ENCODE assay signal across 8 mouse cellular contexts in genomic region chr4:151860441-151861331, GRCm38 (mm10). TPM values are rescaled to one million over a fixed set of nuclear protein-coding genes. Genes with fewer than 3 reads are reported as not detected.
DNase-seq lines count a peak whose midpoint lies in the region; ATAC-seq and TF ChIP-seq lines count a peak whose summit lies in the region.

No protein-coding gene starts in this region.

- H3K27ac ChIP-seq in brown adipose tissue, adult 24 weeks (replicated peaks; ENCODE audit: low read depth, low read length), result no peak overlapping the region
- peak overlapping the region; percentile 84; the same call in 1 of the 2 replicates for H3K27ac ChIP-seq in forebrain, embryonic 15.5 days (replicated peaks)
- peak overlapping the region; percentile 79 for H3K27ac ChIP-seq in hindbrain, embryonic 12.5 days
- H3K27ac ChIP-seq in limb, embryonic 12.5 days, result peak overlapping the region; percentile 66
- peak overlapping the region; percentile 87 for H3K27ac ChIP-seq in midbrain, embryonic 15.5 days
- peak overlapping the region; percentile 79 for H3K27ac ChIP-seq in stomach, postnatal 0 days (replicated peaks)

- H3K9ac ChIP-seq in forebrain, embryonic 15.5 days (replicated peaks), result peak overlapping the region; percentile 70
- peak overlapping the region; percentile 89 for H3K9ac ChIP-seq in hindbrain, embryonic 12.5 days
- H3K9ac ChIP-seq in limb, embryonic 12.5 days (replicated peaks), result peak overlapping the region; percentile 82
- peak overlapping the region; percentile 75 for H3K9ac ChIP-seq in midbrain, embryonic 15.5 days
- peak overlapping the region; percentile 85 for H3K9ac ChIP-seq in stomach, postnatal 0 days (ENCODE audit: low read length)

- peak; percentile 33; the same call in 1 of the 2 replicates for TF ChIP-seq CTCF in stomach, postnatal 0 days (IDR thresholded peaks at IDR 0.05; ENCODE audit: low read depth)

- WGBS in forebrain, embryonic 15.5 days, result 3% methylated on average over 48 of the region's 63 CpGs
- WGBS in hindbrain, embryonic 12.5 days, result 2% methylated on average over 46 of the region's 63 CpGs
- 2% methylated on average over 48 of the region's 63 CpGs for WGBS in limb, embryonic 12.5 days
- WGBS in midbrain, embryonic 15.5 days, result 2% methylated on average over 35 of the region's 63 CpGs
- 2% methylated on average over 37 of the region's 63 CpGs for WGBS in stomach, postnatal 0 days

- no peaks in the 10 kb centered on the region for H3K9me3 ChIP-seq in forebrain, embryonic 15.5 days
- no peaks in the 10 kb centered on the region for H3K9me3 ChIP-seq in hindbrain, embryonic 12.5 days (replicated peaks)
- H3K9me3 ChIP-seq in limb, embryonic 12.5 days, result no peaks in the 10 kb centered on the region
- H3K9me3 ChIP-seq in midbrain, embryonic 15.5 days, result no peaks in the 10 kb centered on the region
- H3K9me3 ChIP-seq in stomach, postnatal 0 days (ENCODE audit: control insufficient read depth, low read length), result no peaks in the 10 kb centered on the region

- no peaks in the 10 kb centered on the region for H3K27me3 ChIP-seq in forebrain, embryonic 15.5 days
- peaks cover 2% of the 10 kb centered on the region; the same call in 1 of the 2 replicates for H3K27me3 ChIP-seq in hindbrain, embryonic 12.5 days
- H3K27me3 ChIP-seq in limb, embryonic 12.5 days, result no peaks in the 10 kb centered on the region; the same call in 1 of the 2 replicates
- no peaks in the 10 kb centered on the region for H3K27me3 ChIP-seq in midbrain, embryonic 15.5 days (replicated peaks)
- no peaks in the 10 kb centered on the region for H3K27me3 ChIP-seq in stomach, postnatal 0 days (ENCODE audit: control insufficient read depth, insufficient read depth, low read length)

- TF ChIP-seq EP300 in stomach, postnatal 0 days (optimal IDR thresholded peaks at IDR 0.05), result no peak

- no peaks in the 10 kb centered on the region for H3K36me3 ChIP-seq in forebrain, embryonic 15.5 days
- 0 out of 2 replicates have a peak, but pooled peaks cover 4% of the 10 kb centered on the region for H3K36me3 ChIP-seq in hindbrain, embryonic 12.5 days
- peaks cover 4% of the 10 kb centered on the region; the same call in 1 of the 2 replicates for H3K36me3 ChIP-seq in limb, embryonic 12.5 days
- H3K36me3 ChIP-seq in midbrain, embryonic 15.5 days (replicated peaks), result no peaks in the 10 kb centered on the region
- H3K36me3 ChIP-seq in stomach, postnatal 0 days (ENCODE audit: control insufficient read depth, insufficient read depth, low read length), result no peaks in the 10 kb centered on the region

- peak overlapping the region; percentile 66 for H3K4me3 ChIP-seq in brown adipose tissue, adult 24 weeks (ENCODE audit: insufficient read depth, low read depth, low read length)
- peak overlapping the region; percentile 81 for H3K4me3 ChIP-seq in forebrain, embryonic 15.5 days
- peak overlapping the region; percentile 92 for H3K4me3 ChIP-seq in hindbrain, embryonic 12.5 days
- H3K4me3 ChIP-seq in limb, embryonic 12.5 days (replicated peaks), result peak overlapping the region; percentile 83
- H3K4me3 ChIP-seq in midbrain, embryonic 15.5 days, result peak overlapping the region; percentile 85
- H3K4me3 ChIP-seq in stomach, postnatal 0 days (ENCODE audit: low read depth, low read length), result peak overlapping the region; percentile 68

- peak; percentile 17 to 19 for DNase-seq in frontal cortex, postnatal 14 days (ENCODE audit: low spot score in 2 of 2)
- DNase-seq in stomach, postnatal 0 days (ENCODE audit: low spot score), result peak; percentile 27

- peaks cover 7% of the 10 kb centered on the region; the same call in 1 of the 2 replicates for H3K4me1 ChIP-seq in brown adipose tissue, adult 24 weeks (ENCODE audit: control insufficient read depth, insufficient read depth, insufficient read length, low read length)
- peaks cover 22% of the 10 kb centered on the region for H3K4me1 ChIP-seq in forebrain, embryonic 15.5 days
- H3K4me1 ChIP-seq in hindbrain, embryonic 12.5 days, result peaks cover 19% of the 10 kb centered on the region
- peaks cover 21% of the 10 kb centered on the region for H3K4me1 ChIP-seq in limb, embryonic 12.5 days (replicated peaks)
- H3K4me1 ChIP-seq in midbrain, embryonic 15.5 days, result peaks cover 36% of the 10 kb centered on the region
- H3K4me1 ChIP-seq in stomach, postnatal 0 days (replicated peaks; ENCODE audit: control insufficient read depth, insufficient read depth), result no peaks in the 10 kb centered on the region

- ATAC-seq in frontal cortex, adult (ENCODE audit: low TSS enrichment), result no peak
- ATAC-seq in forebrain, embryonic 15.5 days (replicated peaks), result no peak
- ATAC-seq in hindbrain, embryonic 12.5 days (ENCODE audit: low FRiP score), result no peak
- no peak for ATAC-seq in limb, embryonic 12.5 days (ENCODE audit: insufficient number of reproducible peaks, insufficient read depth, low FRiP score, low TSS enrichment, low read depth)
- ATAC-seq in midbrain, embryonic 15.5 days (replicated peaks), result no peak
- ATAC-seq in stomach, postnatal 0 days (ENCODE audit: low FRiP score, low TSS enrichment), result no peak

- peak overlapping the region; percentile 95 for H3K4me2 ChIP-seq in forebrain, embryonic 15.5 days (replicated peaks)
- peak overlapping the region; percentile 96 for H3K4me2 ChIP-seq in hindbrain, embryonic 12.5 days (replicated peaks)
- H3K4me2 ChIP-seq in limb, embryonic 12.5 days, result peak overlapping the region; percentile 91
- H3K4me2 ChIP-seq in midbrain, embryonic 15.5 days, result peak overlapping the region; percentile 98
- peak overlapping the region; percentile 99 for H3K4me2 ChIP-seq in stomach, postnatal 0 days (replicated peaks; ENCODE audit: low read depth)

RNA-seq across cellular contexts. Expression of gene Camta1, which starts 1.0 kb away (rescaled TPM):
- 25.5 and 56.8 TPM in 2 replicates for polyA plus RNA-seq in brown adipose tissue, adult 24 weeks (2012; ENCODE audit: insufficient read depth, insufficient read length, missing spikeins)
- 130 and 141 TPM in 2 replicates for polyA plus RNA-seq in forebrain, embryonic 15.5 days (2015; fragmentation: Nextera tagmentation; extraction: Ambion mirVana)
- polyA plus RNA-seq in hindbrain, embryonic 12.5 days (2016; fragmentation: Nextera tagmentation; extraction: Ambion mirVana), result 136 and 157 TPM in 2 replicates
- polyA plus RNA-seq in limb, embryonic 12.5 days (2016; fragmentation: Nextera tagmentation; extraction: Ambion mirVana), result 106 and 122 TPM in 2 replicates
- polyA plus RNA-seq in midbrain, embryonic 15.5 days (2015; fragmentation: Nextera tagmentation; extraction: Ambion mirVana), result 145 and 156 TPM in 2 replicates
- 59.4 and 61.9 TPM in 2 replicates for polyA plus RNA-seq in stomach, postnatal 0 days (2015; fragmentation: Nextera tagmentation; extraction: Ambion mirVana)
